Mouse (Mus musculus) MEL (cell line): ENCODE measurements around the gene Vasn. TPM values are rescaled to one million over a fixed set of nuclear protein-coding genes. Genes with fewer than 3 reads are reported as not detected.
A peak's percentile ranks its signal among the peaks of the same experiment; 100 is the strongest.

Experiments
- DNase-seq: peaks from one replicate; pipeline ENCODE4 v3.0.0; 2011; ENCODE audit warnings: low read depth, low spot score
- H3K27ac ChIP-seq: 2 replicates; pipeline ENCODE4 v1.5.1; 2012; ENCODE audit warnings: low read depth, mild to moderate bottlenecking, control low read depth, low read length, moderate library complexity; ENCODE audit not compliant: control insufficient read depth
- H3K27me3 ChIP-seq, 2 experiments: fragments of 150-350 bp in 1 of 2; sonication (generic) in 1 of 2; 2 replicates each; pipeline ENCODE4 v1.6.1; 2012; ENCODE audit warnings: low read length in 2 of 2, mild to moderate bottlenecking in 2 of 2, improper control_type of control experiment in 1 of 2, moderate library complexity in 1 of 2; ENCODE audit not compliant: insufficient read depth in 2 of 2, control insufficient read depth in 1 of 2
- H3K36me3 ChIP-seq, 2 experiments: 2 replicates each; pipeline ENCODE4 v1.6.1; 2012 to 2014; ENCODE audit warnings: low read length in 2 of 2, improper control_type of control experiment in 1 of 2, inconsistent platforms in 1 of 2, mild to moderate bottlenecking in 1 of 2; ENCODE audit not compliant: insufficient read depth in 2 of 2, control insufficient read depth in 1 of 2
- H3K4me1 ChIP-seq, 2 experiments: fragments of 150-350 bp in 1 of 2; sonication (generic) in 1 of 2; 2 replicates each; pipeline ENCODE4 v1.6.1; 2012; ENCODE audit warnings: low read length in 2 of 2, improper control_type of control experiment in 1 of 2, mild to moderate bottlenecking in 1 of 2; ENCODE audit not compliant: insufficient read depth in 2 of 2, control insufficient read depth in 1 of 2
- H3K4me3 ChIP-seq, 2 experiments: fragments of 150-350 bp in 1 of 2; sonication (generic) in 1 of 2; 2 replicates each; pipeline ENCODE4 v1.5.1; 2012; ENCODE audit warnings: low read depth in 2 of 2, low read length in 2 of 2, mild to moderate bottlenecking in 2 of 2, moderate library complexity in 2 of 2, control low read depth in 1 of 2, improper control_type of control experiment in 1 of 2; ENCODE audit not compliant: control insufficient read depth in 1 of 2, insufficient read depth in 1 of 2
- H3K79me2 ChIP-seq: 2 replicates; pipeline ENCODE4 v1.6.1; 2012; ENCODE audit warnings: mild to moderate bottlenecking, low read length, moderate library complexity; ENCODE audit not compliant: control insufficient read depth, poor library complexity, insufficient read depth
- H3K9ac ChIP-seq: 2 replicates; pipeline ENCODE4 v1.6.1; 2012; ENCODE audit warnings: low read depth, mild to moderate bottlenecking, control low read depth, low read length, moderate library complexity; ENCODE audit not compliant: control insufficient read depth, poor library complexity, severe bottlenecking
- H3K9me3 ChIP-seq: fragments of 150-350 bp; sonication (generic); replicated peaks from 2 replicates; pipeline ENCODE4 v1.6.1; 2012; ENCODE audit warnings: mild to moderate bottlenecking, low read length, improper control_type of control experiment, moderate library complexity; ENCODE audit not compliant: insufficient read depth
- CTCF ChIP-seq, 3 experiments: IDR thresholded peaks in 2 of 3; conservative IDR thresholded peaks in 1 of 3; 2 replicates each; pipeline ENCODE4 v1.5.1; 2011 to 2012; ENCODE audit warnings: low read length in 3 of 3, low read depth in 2 of 3, mild to moderate bottlenecking in 2 of 3, improper control_type of control experiment in 1 of 3, inconsistent platforms in 1 of 3, mixed read lengths in 1 of 3, moderate library complexity in 1 of 3; ENCODE audit not compliant: control insufficient read depth in 1 of 3, insufficient read depth in 1 of 3, poor library complexity in 1 of 3, severe bottlenecking in 1 of 3
- ELF1 ChIP-seq: IDR thresholded peaks from 2 replicates; pipeline ENCODE4 v1.6.1; 2014; ENCODE audit warnings: low read depth, mild to moderate bottlenecking, inconsistent platforms, low read length, improper control_type of control experiment, moderate library complexity
- GATA1 ChIP-seq: IDR thresholded peaks from 2 replicates; pipeline ENCODE4 v1.6.1; 2011; ENCODE audit warnings: low read depth, low read length, improper control_type of control experiment
- MAZ ChIP-seq: IDR thresholded peaks from 2 replicates; pipeline ENCODE4 v1.6.1; 2012; ENCODE audit warnings: low read depth, mild to moderate bottlenecking, inconsistent platforms, low read length, improper control_type of control experiment
- MYC ChIP-seq: IDR thresholded peaks from 2 replicates; pipeline ENCODE4 v1.6.1; 2011; ENCODE audit warnings: low read depth, mild to moderate bottlenecking, low read length, improper control_type of control experiment, moderate library complexity
- RAD21 ChIP-seq: IDR thresholded peaks from 2 replicates; pipeline ENCODE4 v1.6.1; 2011; ENCODE audit warnings: mild to moderate bottlenecking, low read depth, low read length, improper control_type of control experiment
- RCOR1 ChIP-seq: IDR thresholded peaks from 2 replicates; pipeline ENCODE4 v1.6.1; 2012; ENCODE audit warnings: low read depth, mild to moderate bottlenecking, inconsistent platforms, low read length, improper control_type of control experiment
- SMC3 ChIP-seq: IDR thresholded peaks from 2 replicates; pipeline ENCODE4 v1.6.1; 2011; ENCODE audit warnings: low read depth, low read length, improper control_type of control experiment
- TBP ChIP-seq: IDR thresholded peaks from 2 replicates; pipeline ENCODE4 v1.8.0; 2011; ENCODE audit warnings: low read depth, low read length, improper control_type of control experiment
- USF2 ChIP-seq, 2 experiments: IDR thresholded peaks; 2 replicates each; pipeline ENCODE4 v1.6.1; 2011 to 2012; ENCODE audit warnings: improper control_type of control experiment in 2 of 2, low read length in 2 of 2, borderline replicate concordance in 1 of 2, inconsistent platforms in 1 of 2, low read depth in 1 of 2, mild to moderate bottlenecking in 1 of 2; ENCODE audit not compliant: insufficient read depth in 1 of 2
- ZC3H11A ChIP-seq: IDR thresholded peaks from 2 replicates; pipeline ENCODE4 v1.6.1; 2012; ENCODE audit warnings: low read depth, mild to moderate bottlenecking, inconsistent platforms, low read length, improper control_type of control experiment
- polyA plus RNA-seq, 2 experiments: library from polyadenylated mRNA; stranded (reverse) in 1 of 2; unstranded in 1 of 2; fragments of >175 nt in 1 of 2; fragments of >200 nt in 1 of 2; gene quantifications; 2 replicates each; pipeline versions ENCODE4 v1.2.1 to v1.2.4; 2012; ENCODE audit warnings: low replicate concordance in 2 of 2, low read depth in 1 of 2; ENCODE audit not compliant: insufficient read length in 2 of 2, insufficient read depth in 1 of 2, missing spikeins in 1 of 2
- total RNA-seq: library from RNA; depleted of rRNA; stranded (reverse); fragments of 300-350 nt; gene quantifications from 2 replicates; pipeline ENCODE4 v1.2.3, GENCODE M21; 2012

The Vasn gene
- total and polyA plus RNA-seq, 3 experiments, result 0.19 to 3.1 TPM; not detected in 1

DNA sequence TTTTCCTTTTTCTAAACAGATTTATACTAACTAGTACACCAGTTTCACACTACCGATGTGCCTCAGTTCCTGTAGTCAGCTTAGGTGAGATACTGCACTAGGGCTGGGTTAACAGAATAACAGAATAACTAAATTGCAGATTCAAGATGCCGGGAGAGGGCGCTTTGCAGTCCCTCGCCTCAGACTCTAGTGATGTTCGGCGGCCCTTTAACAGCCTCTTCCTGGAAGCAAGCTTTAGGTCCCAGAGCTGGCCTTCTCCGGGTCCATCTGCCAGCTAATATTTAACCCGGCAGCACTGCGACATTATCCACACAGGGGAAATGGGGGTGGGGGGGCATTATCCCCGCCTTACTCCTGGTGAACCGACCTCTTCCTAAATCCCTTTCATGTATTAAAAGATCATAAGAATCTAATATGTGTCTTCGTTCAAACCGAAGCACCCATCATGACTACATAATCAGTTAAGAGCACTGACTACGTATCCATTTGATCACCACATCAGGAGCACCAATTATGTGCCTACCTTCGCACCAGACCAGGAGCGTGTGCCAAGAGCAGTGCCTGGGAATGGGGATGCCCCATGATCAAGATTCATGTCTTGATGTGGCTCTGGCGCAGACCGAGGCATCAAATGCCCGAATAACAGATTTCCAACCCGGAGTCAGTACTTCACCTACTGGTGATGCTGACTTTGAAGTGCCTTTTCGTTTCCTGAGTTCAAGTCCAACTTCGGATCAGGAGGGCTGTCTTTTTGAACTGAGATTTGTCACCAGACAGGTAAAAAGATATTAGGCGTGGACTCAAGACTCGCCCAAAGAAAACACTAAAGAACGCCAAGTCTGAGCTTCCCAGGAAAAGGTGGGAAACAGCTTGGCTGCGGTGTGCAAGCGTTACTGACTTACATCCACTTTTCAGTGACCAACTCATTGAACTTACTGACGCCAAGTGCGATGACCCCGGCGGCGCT lies 46.5 kb upstream of the Vasn start:
- no peak overlapping the region for H3K9ac ChIP-seq
- H3K36me3 ChIP-seq, result no peaks in the 10 kb centered on the region
- TF ChIP-seq SMC3 (peak; percentile 46), MYC (no peak), RAD21 (peak; percentile 8; the same call in 1 of the 2 replicates), GATA1 (no peak), RCOR1 (no peak), CTCF (IDR thresholded peaks at IDR 0.05 in 2 of 3, conservative IDR thresholded peaks at IDR 0.05 in 1 of 3; ENCODE audit: control insufficient read depth in 1 of 3, insufficient read depth in 1 of 3, low read depth in 2 of 3, low read length in 3 of 3, poor library complexity in 1 of 3, severe bottlenecking in 1 of 3) (peak; percentile 9 to 57 (median 54); a peak in 5 of 6 replicates)
- DNase-seq, result peak; percentile 57
- H3K79me2 ChIP-seq, result no peaks in the 10 kb centered on the region
- H3K27me3 ChIP-seq, result 0 out of 4 replicates have a peak, but pooled peaks cover 0 to 3% of the 10 kb centered on the region in 2 experiments
- H3K4me3 ChIP-seq, result no peak overlapping the region
- no peak overlapping the region for H3K27ac ChIP-seq
- no peaks in the 10 kb centered on the region; a peak in 1 of 4 replicates for H3K4me1 ChIP-seq
- H3K9me3 ChIP-seq, result no peaks in the 10 kb centered on the region

DNA sequence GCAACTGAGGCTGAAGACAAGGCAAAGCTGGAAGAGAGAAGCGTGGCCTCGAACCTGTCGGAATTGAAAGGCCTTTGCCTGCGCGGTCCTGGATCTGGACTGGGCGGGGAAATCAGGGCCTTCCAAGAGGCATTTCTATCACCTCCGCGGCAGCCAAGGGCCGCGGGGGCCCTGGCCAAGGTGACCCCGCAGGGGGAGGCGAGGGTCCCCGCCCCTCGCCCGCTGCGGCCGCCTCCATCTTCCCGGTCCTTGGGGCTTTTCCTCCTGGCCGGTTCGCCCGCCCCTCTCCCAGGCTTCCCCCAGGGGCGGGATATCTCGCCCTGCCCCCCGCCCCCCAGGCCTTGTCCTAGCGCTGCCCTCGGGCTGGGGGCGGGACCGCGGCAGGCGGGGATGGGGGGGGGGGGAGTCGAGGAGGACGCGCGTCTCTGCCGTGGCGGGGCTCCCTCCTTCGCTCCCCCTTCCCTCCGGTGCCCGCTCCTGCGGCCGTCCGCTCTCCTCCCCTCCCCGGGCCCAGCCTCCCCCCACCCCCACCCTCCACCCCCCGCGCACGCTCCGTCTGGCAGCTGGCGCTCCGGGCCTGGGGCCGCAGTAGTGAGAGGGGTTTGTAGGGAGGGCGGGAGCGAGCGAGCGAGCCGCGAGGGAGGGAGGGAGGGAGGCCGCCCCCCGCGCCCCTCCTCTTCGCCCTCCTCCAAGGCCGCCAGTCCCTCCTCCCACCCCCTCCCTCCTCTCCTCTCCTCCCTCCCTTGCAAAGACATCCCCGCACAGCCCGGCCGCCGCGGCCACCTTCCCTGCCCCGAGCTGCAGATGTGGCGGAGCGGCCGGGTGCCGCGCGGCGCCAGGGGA lies 45.5 kb upstream of the Vasn start, which contains the start of gene Glis2:
Glis2 (plus strand) TSS at position 743 of the 843 bp plus-strand sequence.
- Histone ChIP-seq H3K27me3 (0 out of 4 replicates have a peak, but pooled peaks cover 0 to 3% of the 10 kb centered on the region in 2 experiments), H3K36me3 (no peaks in the 10 kb centered on the region)
- TF ChIP-seq ELF1 (no peak), USF2 (IDR thresholded peaks at IDR 0.05; ENCODE audit: borderline replicate concordance in 1 of 2, insufficient read depth in 1 of 2, low read depth in 1 of 2, low read length in 2 of 2) (no peak), ZC3H11A (no peak), MAZ (peak; percentile 48; the same call in 1 of the 2 replicates), TBP (no peak)

More for the DNA sequence above, 45.5 kb upstream of the Vasn start, which contains the start of gene Glis2:
- DNase-seq, result peak; percentile 49
- Histone ChIP-seq H3K4me1 (no peaks in the 10 kb centered on the region; a peak in 1 of 4 replicates), H3K9me3 (no peaks in the 10 kb centered on the region), H3K9ac (peak within 1 kb of the TSS; percentile 61), H3K79me2 (no peaks in the 10 kb centered on the region), H3K4me3 (peak within 1 kb of the TSS; percentile 48 to 51), H3K27ac (no peak within 1 kb of the TSS)
